Mouse (Mus musculus): ENCODE data around the gene Cryl1.
A peak's percentile ranks its signal among the peaks of the same experiment; 100 is the strongest.

The Cryl1 gene

DNA sequence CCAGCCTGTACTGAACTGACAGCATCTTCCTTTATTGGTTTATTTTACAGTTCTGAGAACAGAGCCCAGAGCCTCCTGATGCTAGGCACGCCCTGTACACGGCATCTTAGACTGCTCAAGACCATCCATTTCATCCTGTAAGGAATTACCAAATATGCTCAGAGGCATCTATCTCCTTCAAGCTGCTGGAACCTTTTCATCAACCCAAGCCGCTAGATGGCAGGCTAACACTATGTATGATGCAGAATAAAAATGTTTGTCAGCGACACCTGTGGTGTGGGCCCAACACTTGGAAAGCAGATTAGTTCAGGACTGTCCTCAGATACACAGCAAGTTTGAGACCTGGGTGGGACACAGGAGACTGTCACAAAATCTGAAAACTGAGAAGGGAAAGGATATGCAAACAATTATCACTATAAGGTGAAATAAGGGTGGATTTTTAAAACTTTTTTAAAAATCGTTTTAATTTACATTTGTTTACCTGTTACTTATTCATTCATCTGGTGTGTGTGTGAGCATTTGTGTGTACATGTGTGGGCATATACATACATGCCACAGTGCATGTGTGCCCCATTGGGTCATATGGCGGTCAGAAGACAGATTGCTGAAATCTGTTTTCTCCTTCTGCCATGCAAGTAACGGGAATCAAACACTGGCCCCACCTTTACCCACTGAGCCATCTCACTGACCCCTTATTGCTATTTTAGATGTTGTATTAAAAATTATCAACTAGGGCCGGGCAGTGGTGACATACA lies 25.8 kb downstream of the Cryl1 start:
- DNase-seq (ENCODE audit: low read depth, low spot score): peak; percentile 83

DNA sequence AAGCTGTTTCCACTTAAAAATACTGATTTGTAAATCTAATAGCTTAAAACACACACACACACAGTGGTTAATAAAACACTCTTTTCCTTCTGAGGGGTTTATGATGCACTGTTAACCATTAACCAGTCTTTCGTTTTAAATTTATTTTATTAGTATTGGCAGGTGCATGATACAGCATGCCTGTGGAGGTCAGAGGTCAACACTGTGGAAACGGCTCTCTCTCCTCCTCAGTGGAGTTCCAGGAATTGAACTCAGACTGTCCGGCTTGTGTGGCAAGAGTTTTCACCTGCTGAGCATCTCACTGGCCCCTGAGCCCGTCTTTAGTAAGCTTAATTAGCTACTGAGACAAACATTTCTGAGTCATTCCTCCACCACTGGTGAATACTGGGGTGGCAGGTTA lies 31.0 kb downstream of the Cryl1 start:
- DNase-seq (ENCODE audit: low read depth, low spot score): no peak

DNA sequence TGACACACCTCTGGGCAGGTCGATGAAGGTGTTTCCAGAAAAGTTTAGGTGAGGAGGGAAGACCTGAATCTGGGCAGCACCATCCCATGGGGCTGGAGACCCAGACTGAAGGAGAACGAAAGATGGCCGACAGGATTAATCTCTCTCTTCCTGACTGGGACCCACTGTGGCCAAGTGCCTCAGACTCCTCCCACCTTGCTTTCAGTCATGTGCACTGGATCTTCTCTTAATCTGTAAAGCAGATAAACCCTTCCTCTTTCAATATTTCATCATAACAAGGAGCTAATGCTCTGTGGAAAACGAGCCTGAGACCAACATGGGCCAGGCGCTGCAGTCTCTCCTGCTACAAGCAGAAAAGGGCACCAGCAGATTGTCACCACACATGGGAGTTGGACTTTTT lies 31.6 kb downstream of the Cryl1 start:
- no peak for DNase-seq (ENCODE audit: low read depth, low spot score)

DNA sequence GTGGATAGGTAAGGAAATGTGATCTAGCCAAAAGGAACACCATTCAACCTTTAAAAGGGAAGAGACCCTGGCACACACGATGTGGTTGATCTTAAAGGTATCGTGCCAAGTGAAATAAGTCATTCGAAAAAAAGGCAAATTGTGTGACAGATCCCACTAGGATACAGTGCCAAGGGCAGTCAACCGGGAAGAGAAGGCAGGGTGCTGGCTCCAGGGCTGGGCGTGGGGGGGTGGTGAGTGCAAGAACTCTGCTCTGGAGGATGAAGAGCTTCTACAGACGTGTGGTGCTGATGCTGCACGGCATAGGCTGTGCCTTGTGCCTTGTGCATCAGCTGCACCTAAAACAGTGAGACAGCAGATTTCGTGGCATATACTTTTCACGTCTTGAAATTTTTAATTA lies 33.0 kb downstream of the Cryl1 start:
- DNase-seq (ENCODE audit: low read depth, low spot score): no peak

DNA sequence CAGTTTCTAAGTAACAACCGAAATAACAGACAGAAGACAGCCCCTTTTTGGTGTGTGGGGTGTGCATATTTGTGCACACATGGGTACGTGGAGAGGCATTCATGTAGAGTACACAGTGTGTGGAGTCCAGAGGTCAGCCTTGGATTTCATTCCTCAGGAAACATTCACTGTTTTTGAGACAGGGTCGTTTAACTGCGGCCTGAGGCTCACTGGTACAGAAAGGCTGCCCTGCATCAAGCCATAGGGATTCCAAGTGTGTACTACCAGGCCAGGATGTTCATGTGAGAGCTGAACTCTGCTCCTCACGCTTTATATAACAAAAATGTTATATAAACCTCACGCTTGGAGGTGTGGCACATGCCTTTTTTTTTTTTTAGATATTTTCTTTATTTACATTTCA lies 34.5 kb downstream of the Cryl1 start:
- no peak for DNase-seq (ENCODE audit: low read depth, low spot score)

DNA sequence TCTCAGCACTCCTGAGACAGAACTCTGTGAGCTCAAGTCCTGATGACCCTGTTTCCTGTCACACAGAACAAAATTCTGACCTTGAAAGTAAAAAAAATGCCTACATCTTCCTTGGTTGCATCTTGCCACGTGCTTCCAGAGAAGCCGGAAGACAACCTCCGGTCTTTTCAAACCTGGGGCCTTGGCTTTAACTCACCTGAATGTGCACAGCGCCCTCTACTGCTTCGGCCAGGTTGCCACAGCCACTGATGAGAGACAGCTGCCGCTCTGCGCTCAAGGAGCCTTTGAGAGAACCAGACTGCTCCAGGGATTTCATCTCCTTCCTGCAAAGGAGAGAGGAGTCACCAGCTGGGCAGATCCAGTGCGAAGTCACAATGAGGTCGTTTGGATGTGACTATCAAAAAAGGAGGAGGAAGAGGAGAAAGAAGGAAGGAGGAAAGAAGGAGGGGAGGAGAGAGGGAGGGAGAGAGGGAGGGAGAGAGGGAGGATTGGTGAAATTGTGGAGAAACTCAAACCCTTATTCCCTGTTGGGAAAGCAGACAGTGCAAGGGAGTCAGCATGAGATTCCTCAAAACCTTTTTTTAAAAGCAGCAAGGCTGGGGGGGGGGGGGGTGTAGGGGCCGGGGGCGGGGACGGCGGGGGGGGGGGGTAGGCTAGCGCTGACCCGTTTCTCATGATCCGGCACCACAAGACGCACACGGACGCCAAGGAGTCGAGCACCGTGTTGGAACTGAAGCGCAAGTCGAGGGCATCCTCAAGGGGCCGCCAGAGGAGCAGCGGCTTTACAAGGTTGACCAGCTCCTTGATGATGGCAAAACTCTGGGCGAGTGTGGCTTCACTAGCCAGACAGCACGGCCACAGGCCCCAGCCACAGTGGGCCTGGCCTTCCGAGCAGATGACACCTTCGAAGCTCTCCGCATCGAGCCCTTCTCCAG lies 35.3 kb downstream of the Cryl1 start:
- peak; percentile 81 for DNase-seq (ENCODE audit: low read depth, low spot score)

DNA sequence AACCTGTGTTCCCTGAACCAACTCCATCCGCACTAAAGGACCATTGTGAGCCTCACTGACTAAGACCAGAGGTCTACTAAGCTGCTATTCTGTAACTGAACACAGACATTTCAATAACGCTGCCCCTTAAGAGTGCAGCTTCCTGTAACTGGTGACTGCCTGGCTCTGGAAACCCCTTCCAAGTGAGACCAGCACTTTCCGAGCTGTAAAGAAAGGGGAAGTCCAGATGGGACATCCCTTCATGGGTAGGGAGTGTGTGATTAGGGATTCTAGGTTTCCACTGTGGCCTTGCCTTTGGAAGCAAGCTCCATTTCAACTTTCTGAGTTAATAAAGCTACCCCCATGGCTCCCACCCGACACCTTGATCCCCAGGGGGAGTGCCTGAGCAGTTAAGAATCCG lies 41.3 kb downstream of the Cryl1 start:
- DNase-seq (ENCODE audit: low read depth, low spot score): no peak

DNA sequence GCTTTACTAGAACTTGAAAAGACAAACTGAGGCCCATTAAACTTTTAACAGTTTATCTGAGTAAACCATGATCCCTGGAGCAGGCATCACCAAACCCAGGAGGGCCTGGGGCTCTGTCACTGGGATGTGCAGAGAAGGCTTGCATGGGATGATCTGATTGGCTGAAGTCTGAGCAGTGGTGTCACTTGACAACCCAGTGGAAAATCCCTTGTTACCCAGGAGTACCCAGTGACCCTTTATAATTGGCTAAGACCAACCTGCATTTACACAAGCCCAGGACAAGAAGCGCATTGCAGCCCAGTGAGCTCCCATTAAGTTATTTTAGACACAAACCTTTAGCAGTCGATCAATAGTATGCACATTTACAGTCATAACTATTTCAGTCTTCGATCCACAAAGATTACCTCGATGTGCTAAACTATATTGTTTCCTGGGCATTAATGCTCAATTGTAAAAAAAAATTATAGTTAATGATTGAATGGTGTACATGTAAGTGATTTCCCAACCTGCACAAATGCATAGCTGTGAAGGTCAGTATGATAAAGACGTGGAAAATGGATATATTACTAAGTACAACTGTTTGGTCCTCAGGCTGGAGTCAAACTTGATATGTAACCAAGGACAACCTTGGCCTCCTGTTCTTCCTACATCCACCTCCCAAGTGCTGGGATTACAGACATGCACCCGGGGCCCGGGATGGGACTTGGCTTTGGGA lies 46.7 kb downstream of the Cryl1 start:
- peak; percentile 34 for DNase-seq (ENCODE audit: low read depth, low spot score)

DNA sequence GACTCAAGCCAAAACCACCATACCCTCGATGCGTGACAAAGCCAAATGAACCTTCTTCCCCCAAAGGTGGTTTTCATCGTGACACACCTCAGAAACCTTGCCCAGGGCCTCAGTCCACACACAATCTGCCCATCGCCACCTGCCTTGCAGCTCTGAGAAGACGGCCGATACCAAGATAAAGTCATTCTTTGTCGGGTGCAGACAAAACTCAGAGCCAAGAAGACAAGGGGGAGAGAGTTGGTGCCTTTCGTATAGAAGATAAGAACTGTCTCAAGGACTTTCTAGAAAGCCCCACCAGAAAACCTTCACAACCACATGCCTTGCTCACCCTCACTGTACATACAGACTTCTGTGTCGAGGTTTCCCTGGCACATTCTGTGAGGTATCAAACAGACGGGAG lies 48.4 kb downstream of the Cryl1 start:
- DNase-seq (ENCODE audit: low read depth, low spot score): no peak

DNA sequence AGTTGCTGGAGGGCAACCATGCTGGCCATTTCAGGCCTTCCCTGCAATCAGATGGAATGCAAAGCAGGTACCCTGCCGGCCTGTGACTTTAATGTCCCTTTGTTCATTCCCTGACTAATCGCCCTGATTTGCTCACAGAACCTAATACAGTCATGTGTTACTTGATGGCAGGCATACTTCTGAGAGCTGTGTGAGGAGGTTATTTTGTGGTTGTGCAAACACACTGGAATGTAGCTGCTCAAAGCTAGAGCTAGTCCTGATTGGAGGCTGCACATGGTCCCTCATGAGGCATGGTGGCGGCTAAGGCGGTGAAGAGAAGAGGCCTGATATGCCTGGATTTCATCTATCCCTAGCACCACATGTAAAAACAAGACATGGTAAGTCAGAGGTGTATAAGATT lies 50.2 kb downstream of the Cryl1 start:
- no peak for DNase-seq (ENCODE audit: low read depth, low spot score)

DNA sequence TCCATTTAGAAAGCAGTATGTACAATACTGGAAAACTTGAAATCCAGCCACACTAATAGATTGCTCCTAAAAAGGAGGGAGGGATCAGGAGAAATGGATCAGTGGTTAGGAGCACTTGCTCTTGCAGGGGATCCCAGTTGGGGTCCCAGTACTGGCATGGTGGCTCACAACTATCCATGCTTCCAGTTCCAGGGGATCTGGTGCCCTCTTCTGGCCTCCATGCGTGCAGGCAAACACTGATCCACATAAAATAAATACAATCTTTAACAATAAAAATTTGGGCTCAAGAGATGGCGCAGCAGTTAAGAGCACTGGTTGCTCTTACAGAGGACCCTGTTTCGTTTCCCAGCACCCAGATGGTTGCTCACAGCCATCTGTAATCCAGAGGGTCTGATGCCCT lies 52.2 kb downstream of the Cryl1 start:
- DNase-seq (ENCODE audit: low read depth, low spot score): no peak

DNA sequence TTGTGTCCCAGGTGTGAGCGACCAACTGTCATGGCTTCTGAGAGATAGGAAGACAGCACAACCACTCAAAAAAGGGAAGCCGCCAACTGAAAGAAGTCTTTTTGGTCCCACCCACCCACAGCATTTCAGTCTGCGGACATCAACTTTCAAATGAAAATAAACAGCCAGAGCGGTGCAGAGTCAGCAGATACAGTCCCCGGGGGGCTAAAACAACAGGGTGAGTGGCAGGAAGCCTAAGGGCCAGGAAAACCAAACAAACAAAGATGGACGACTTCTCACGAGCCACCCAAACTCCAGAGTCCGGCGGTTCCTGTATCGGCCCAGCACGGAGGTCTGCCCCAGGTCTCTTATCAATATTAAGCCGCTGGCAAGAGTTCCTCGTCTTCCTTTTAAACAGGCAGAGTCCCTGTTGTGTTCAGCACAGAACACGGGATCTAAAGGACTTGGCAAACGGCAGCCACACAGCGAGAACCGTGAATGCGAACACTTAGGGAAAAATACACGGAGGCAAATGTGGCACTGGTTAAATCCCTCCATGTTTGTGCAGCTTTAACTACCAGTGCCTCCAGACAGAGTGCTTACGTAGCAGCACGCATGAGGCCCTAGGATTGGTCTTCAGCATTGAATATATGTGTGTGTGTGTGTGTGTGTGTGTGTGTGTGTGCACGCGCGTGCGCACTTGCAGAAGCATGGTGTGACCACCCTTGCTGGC lies 53.4 kb downstream of the Cryl1 start:
- peak; percentile 38 for DNase-seq (ENCODE audit: low read depth, low spot score)

DNA sequence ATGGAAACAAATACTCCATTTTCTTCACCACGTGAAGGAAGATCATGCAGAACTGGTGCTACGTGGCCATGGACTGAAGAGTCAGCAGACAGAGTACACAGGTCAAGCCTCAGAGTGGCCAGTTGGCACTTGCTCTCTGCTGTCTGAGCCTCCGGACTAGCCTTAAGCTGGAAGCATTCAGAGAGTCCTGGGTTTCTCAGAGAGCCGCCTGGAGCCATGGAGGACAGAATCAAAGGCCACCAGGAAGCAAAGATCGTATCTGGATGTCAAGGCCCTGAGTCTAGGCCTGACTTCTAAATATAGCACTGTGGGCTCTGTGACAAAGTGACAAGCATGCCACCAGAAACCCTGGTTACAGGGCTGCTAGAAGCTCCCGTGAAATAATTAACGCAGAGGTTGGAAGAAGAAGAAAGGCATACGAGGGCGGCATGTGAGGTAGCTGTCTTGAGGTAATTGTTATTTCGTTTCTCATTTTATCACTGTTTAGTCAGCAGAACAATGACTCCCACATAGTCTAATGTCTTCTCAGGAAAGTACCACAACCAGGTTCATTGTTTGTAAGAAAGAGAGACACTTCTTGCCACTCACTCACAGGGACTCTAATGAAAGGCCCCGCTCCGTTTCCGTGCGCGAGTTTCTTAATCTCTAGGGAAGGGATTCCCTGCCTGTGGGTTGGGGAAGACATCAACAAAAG lies 55.1 kb downstream of the Cryl1 start:
- DNase-seq (ENCODE audit: low read depth, low spot score): no peak

DNA sequence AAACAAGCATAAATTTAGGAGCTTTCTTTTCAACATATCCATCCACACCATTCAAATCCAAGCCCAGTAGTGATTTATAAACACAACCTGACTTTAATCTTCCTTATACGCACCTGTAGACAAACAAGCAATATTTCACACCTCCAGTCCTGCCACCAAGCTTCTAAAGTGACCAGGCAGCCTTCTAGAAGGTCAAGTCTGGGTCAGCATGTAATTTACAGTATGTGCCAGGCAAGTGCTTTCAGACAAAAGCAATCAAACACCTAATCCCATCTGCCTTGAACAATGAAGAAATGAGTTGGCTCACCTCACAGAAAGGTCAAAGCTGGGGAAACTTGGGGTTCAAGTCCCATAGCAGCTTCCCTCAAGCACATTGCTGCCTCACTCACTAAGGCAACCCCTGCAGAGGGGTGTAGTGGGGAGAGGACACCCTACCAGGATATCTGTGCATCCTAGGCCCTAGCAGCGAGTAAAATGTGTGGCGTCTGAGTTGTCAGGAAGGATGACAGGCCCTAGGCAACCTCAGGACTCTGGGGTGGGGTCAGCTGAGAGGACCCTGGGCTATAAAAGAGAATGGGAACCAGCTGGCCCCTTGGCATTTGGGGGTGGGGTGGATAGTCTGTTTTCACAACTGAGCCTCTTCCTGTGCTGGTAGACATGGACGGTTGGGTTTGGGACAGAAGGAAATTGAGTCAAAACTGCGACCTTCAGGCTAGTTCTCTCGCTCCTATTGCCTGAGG lies 55.8 kb downstream of the Cryl1 start:
- DNase-seq (ENCODE audit: low read depth, low spot score): peak; percentile 65

DNA sequence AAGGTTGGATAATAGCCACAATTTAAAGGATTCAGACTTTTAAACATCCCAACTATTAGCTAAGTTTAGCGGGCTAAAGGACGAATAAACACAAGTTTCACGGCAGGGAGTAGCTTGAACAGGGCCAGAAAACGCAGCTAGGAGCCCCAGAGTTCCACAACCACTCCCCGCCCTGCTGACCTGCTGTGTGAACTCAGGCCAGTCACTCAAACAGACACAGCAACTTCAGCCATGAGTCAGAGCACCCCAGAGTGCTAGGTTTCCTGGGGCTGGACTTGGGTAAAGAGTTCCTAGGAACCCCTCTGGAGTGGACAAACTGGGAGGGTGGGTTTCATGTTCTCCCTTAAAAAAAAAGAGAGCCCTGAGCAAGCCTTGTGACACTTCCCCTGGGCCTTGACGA lies 59.7 kb downstream of the Cryl1 start:
- no peak for DNase-seq (ENCODE audit: low read depth, low spot score)

DNA sequence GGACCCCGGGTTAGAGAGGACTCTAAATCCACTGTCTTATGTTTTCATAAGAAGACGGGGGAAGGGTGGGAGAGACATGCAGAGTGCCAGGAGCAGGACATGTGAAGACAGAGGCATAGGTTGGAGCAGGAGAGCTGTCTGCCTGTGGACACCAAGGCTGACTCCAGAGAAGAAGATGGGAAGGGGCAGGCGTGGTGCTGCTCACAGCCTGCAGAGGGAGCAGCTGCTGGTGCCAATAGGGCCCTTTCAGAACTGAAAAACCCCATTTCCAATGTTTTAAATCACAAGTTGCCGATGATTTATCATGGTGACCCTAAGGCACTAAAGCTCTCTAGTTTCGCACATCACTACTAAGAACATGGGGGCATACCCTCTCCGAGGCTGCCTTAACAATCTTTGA lies 63.5 kb downstream of the Cryl1 start:
- DNase-seq (ENCODE audit: low read depth, low spot score): no peak

DNA sequence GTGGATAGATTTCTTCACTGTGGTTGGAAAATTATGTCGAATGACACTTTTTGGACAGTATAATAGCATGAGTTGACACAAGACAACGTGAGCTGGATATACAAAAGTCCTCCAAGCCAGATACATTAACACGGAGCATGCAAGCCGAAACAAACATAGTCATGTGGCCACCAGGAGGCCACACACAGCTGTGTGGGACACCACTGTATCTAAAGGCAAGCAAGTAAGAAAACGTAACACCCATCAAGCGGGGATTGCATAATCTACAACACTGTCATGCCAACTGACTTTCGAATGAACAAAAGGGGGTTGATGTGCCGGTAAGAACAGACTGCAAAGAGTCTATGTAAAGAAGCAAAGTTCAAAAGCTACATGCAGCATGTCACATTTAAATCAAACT lies 65.8 kb downstream of the Cryl1 start:
- DNase-seq (ENCODE audit: low read depth, low spot score): no peak

DNA sequence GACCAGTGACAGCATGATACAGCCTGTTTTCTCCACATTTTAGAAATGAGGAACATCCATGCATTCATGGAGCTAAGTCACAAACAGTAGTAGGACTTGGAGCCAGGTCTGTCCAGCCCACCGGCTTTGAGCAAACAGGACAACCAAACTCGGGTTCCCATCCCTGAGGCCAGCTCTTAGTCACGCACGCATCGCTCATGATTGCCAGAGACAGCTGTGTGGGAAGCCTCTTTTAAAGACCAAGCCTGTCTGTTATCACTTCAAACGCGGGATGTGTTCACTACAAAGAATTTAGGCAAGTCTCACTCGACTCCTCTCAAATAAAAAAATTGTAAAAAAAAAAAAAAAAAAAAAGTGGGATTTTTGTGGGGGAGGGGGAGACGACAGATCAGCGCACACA lies 67.2 kb downstream of the Cryl1 start:
- DNase-seq (ENCODE audit: low read depth, low spot score): no peak

DNA sequence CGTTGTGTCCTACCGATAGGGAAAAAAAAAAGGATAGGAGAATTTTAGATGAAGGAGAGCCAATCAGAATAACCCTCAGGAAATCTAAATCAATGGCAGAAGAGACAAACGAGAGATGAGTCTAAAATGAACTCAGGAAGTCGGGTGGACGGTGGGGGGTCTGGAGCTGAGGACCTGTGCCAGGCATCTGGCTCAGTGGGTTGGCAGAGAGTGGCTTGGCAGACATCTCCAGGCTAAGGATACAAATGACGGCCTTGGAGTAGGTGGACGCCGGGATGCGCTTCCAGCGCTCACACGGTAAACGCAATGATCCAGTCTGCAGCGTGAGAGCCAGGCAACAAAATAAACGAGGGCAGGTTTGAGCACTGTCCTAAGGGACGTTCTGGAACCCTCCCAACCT lies 68.7 kb downstream of the Cryl1 start:
- DNase-seq (ENCODE audit: low read depth, low spot score): no peak

DNA sequence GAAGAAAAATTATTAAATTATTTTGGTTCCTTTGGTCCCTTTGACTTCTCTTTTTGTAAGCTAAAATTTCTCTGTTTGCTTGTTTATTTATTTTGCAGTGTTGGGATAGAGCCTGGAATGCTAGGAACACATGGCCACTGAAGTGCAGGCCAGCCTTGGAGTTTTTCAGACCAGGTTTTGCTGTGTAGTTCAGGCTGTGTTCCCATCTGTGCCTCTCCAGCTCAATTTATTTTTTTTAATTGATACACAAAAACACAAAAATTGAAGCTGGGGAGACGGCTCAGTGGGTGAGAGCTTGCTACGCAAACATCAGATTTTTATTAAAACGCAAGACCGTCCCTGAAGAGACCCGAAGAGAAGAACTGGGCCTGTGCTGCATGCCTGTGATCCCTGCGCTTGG lies 71.6 kb downstream of the Cryl1 start:
- no peak for DNase-seq (ENCODE audit: low read depth, low spot score)
